Mouse (Mus musculus) megakaryocyte-erythroid progenitor cell, adult 5-6 weeks (primary cell): ENCODE data around the gene Grifin. TPM values are rescaled to one million over a fixed set of nuclear protein-coding genes. Genes with fewer than 3 reads are reported as not detected.

Experiments used
- ATAC-seq: replicated peaks from 2 replicates; pipeline ENCODE4 v1.8.0; 2016; ENCODE audit warnings: mild to moderate bottlenecking, inconsistent platforms; ENCODE audit not compliant: severe bottlenecking, poor library complexity, low FRiP score, low TSS enrichment
- total RNA-seq, 2 experiments: library from RNA; stranded (forward) in 1 of 2; stranded (reverse) in 1 of 2; fragments of 200-1000, 215-1000 nt in 1 of 2; fragments of >200 nt in 1 of 2; fragmentation: Nextera tagmentation in 1 of 2; gene quantifications; 2 replicates each; pipeline ENCODE4 v1.2.3; 2014 to 2017

Gene Grifin
- total RNA-seq, 2 experiments from 2014 or later, result not detected

GRCm38 (mm10) chr5:140596426-140596825, 31.6 kb upstream of the Grifin start:
- peak; percentile 48 for ATAC-seq

- ATAC-seq, result no peak
Measured at GRCm38 (mm10) chr5:140594846-140595245, 30.0 kb upstream of the Grifin start.

- ATAC-seq, result no peak
Measured at GRCm38 (mm10) chr5:140589082-140589774, 24.4 kb upstream of the Grifin start.

- no peak for ATAC-seq
Measured at GRCm38 (mm10) chr5:140583732-140584368, 19.0 kb upstream of the Grifin start.

DNA sequence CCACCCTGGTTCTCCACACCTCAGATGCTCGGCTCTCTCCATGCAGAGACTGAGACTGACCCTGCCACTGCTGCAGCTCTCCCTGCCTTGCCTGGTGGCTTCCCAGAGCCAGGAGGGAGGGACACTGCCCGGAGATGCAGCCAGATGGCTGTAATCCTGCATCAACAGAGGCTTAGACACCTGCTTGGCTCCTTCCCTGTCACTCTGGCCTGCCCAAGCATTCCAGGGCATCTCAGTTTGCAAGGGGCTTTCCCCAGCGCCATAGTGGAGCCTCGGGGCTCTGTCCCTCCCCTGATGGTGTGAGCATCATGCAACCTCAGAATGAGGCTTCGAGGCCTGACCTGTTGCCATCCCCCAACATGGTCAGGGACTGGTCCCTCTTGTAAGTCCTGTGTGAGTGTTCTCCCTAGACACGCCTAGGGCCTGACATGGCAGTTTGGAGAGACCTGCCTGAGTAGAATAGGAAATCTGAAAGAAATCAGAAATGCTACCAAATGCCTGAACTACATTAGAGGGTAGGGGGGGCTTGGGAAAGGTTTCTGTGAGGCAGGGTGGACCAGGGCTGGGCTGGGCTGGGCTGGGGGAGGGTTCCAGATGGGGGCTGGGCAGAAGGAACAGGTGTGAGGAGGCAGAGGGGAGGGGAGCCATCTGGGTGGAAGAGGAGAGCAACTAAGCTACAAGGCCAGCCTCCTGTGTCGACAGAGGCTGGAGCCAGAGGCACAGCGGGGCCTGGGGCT, 18.3 kb upstream of the Grifin start:
- no peak for ATAC-seq

DNA sequence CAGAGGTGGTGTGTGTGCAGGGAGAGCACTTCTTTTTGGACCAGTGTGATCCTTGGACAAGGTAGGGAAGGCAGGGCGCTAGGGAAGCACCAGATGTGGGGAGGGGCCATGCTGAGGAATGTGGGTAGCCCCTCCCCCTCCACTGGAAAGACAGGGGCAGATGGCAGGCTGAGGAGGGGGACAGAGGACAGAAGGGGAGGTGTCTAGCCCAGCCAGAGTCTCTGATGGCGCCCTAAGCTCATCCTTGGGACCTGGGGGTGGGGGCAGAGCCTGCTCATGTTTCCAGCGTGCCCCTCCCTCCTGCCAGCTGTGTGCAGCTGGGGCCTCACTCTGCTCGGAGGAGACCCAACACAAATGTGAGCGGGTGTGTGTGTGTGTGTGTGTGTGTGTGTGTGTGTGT, 16.7 kb upstream of the Grifin start:
- no peak for ATAC-seq

- no peak for ATAC-seq
Measured at GRCm38 (mm10) chr5:140579771-140580170, 14.9 kb upstream of the Grifin start.

- no peak for ATAC-seq
Measured at GRCm38 (mm10) chr5:140579221-140579620, 14.3 kb upstream of the Grifin start.

GRCm38 (mm10) chr5:140575381-140575866, 10.6 kb upstream of the Grifin start:
- ATAC-seq, result no peak

DNA sequence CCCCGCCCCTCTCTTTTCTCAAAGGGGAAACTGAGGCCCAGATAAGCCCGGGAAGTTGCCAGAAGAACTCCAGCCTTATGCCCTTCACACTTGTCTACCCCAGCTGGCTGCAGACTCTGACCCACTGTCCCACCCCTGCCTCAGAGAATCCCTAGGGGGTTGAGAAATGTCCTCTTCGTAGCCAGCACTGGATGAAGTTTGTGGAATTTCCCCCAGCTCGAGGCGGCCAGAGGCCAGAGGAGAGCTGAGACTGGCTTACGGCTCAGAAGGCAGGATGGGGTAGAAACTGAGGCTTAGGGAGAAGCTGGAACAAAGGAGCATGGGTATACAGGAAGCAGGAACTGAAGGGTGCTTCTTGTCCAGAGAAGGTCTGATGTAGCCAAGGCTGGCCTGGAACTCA, 7.7 kb upstream of the Grifin start:
- no peak for ATAC-seq

DNA sequence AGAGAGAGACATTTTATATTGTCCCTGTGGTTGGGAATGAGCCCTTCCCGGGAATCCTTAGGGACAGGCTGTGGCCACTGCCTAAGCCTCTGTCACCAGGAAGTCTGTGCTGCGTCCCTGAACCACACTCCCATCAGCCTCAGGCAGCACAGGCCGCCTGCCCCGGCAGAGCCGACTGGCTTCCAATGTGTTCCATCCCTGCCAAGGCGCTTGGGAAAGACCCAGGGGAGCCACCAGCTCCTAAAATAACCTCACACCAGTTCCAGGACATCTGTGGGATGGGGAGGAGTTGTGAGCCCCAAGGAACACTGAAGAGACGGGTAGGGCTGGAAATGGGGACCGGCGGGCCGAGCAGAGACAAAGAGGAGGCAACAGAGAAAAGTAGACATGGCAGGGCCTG, 6.8 kb upstream of the Grifin start:
- ATAC-seq, result no peak

GRCm38 (mm10) chr5:140571201-140571600, 6.3 kb upstream of the Grifin start:
- no peak for ATAC-seq

DNA sequence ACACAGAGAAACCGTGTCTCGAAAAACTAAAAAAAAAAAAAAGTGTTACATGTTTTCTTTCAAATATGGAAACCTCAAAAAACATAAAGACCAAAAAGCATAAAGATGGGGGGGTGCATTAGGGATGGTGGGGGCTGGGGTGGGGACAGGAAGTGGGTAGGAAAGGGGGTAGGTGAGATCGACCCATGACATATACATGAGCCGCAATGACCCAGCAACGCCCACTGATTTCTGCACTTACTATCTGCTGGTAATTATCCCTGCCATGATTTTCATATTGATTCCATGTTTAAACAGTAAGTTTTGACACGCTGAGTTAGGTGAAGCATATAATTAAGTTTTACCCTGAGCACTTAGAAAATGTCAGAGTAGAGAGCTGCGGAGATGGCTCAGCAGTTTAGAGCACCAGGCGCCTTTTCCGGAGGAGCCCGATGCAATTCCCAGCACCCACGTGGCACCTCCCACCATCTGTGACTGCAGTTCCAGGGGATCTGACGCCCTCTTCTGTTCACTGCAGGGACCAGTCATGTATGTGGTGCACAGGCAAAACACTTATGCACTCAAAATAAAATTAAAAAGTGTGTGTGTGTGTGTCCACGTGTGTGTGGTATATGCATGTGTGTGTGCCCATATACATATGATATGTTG, 5.5 kb upstream of the Grifin start:
- no peak for ATAC-seq

GRCm38 (mm10) chr5:140569032-140569595, 4.2 kb upstream of the Grifin start:
- no peak for ATAC-seq

- ATAC-seq, result peak; percentile 28; the same call in 1 of the 2 replicates
Measured at GRCm38 (mm10) chr5:140568321-140568970, 3.6 kb upstream of the Grifin start.

- ATAC-seq, result 0 out of 2 replicates have a peak, but pooled peaks have one; percentile 2
Measured at GRCm38 (mm10) chr5:140567751-140568150, 2.9 kb upstream of the Grifin start.

DNA sequence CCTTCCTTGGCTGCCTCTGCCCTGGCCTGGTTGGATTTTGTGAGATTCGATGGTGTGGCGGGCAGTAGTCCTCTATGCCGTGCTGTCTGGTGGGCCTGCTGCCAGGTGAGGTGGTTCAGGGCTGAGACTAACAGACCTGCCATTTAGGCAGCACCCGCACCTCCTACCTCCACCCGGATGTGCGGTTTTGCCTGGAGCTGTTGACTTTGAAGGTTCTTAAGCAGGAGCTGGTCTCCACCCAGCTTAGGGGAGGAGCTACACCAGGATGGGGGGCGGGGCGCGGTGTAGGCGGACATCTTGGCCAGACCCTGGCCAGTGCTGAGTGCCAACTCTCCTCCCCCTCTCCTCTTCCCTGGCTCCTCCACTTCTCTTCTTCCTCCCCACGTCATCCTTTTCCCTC, 2.5 kb upstream of the Grifin start:
- peak; percentile 80 for ATAC-seq

- no peak for ATAC-seq
Measured at GRCm38 (mm10) chr5:140566271-140566670, 1.4 kb upstream of the Grifin start.

GRCm38 (mm10) chr5:140565856-140566255, 985 bp upstream of the Grifin start:
- ATAC-seq, result no peak
